Mouse (Mus musculus) embryo, embryonic 9.5 days (tissue): ENCODE measurements around the gene Adm.
"Not testable (repeated sequence)": the region's sequence is repeated elsewhere in the genome, so short reads cannot be mapped to it uniquely, and the experiment has no call there.

Source experiments
- DNase-seq: peaks from one replicate; pipeline ENCODE4 v3.0.0-alpha.2; 2017; ENCODE audit errors: extremely low spot score

Adm gene

GRCm38 (mm10) chr7:110627486-110628272 lies at the start of gene Adm:
Adm (plus strand) TSS chr7:110627661.
- peak; percentile 75 for DNase-seq

DNA sequence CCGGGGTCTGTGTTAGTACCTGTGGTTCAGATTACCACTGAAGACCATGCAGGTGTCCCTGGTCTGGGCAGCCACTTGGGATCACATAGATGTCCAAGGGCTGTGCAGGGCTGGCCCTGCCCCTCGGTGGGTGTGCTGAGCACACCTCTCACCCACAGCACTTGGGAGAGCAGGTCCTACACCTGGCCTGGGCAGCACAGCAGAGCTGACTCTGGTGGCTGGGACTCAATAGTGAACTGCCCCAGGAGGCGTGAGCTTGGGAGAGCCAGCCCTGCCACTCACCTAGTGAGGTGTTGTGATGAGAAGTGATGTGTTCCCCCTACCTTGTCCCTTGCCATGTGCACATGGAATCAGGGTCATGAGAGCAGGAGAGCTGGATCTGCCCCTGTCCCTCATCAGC lies 43.8 kb upstream of the Adm start:
- DNase-seq = no peak

- no peak for DNase-seq
Measured at GRCm38 (mm10) chr7:110584159-110584558, 43.3 kb upstream of the Adm start.

DNA sequence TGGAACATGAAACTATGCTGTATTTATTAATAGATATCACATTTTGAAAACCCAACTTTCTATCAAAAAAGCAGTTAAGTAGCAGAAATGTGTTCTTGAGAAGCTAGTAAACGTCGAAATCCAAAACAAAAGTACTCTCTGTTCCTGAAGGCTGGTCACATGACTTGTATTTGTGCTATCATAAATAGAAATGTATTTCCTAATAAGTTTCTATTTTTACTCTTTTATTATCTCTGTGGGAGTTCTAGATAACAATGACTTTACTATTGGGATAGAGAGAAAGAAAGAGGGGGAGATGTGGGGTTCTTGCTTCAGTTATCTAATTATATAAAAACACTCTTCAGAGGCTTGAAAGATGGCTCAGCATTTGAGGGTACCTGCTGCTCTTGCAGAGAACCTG lies 42.2 kb upstream of the Adm start:
- no peak for DNase-seq

DNA sequence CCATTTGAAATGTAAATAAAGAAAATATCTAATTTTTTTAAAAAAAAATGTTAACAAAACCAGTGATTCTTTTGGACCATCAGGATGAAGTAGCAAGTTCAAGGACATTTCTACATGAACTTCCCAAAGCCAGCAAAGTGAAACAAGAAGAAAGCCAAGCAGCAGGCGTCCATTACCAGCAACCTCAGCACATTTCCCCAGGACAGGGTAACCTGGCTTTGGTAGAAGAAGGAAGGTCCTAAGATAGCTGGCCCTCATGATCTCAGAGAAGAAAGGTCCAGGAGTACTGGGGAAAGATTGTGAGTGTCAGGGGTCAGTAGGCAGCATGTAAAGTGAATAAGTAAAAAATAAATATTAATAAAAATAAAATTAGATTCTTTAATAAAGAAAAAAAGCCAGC lies 39.7 kb upstream of the Adm start:
- no peak for DNase-seq

DNA sequence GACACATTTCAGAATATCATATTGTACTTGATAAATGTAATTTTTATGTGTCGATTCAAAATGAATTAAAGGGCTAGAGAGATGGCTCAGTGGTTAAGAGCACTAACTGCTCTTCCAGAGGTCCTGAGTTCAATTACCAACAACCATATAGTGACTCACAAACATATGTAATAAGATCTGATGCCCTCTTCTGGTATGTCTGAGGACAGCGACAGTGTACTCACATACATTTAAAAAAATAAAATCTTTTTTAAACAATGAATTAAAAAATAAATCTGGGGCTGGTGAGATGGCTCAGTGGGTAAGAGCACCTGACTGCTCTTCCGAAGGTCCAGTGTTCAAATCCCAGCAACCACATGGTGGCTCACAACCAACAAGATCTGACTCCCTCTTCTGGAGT lies 33.5 kb upstream of the Adm start:
- DNase-seq = not testable (repeated sequence)

DNA sequence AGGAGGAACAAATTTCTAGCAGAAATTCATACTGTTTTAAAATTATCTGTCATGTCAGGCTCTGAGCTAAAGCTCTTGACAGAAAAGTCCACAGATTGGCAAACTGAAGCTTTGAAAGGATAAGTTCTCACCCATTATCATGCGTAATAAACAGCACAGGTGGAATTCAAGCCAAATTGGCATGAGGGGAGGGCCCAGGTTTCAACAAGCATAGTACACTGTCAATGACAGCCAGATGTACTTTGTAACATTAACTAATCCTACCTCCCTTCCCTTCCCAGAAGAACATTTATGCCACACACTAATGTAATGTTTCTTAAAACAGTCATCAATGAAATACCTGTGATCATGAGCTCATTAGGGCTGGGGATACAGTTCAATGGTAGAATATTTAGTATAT lies 30.3 kb upstream of the Adm start:
- DNase-seq = no peak

DNA sequence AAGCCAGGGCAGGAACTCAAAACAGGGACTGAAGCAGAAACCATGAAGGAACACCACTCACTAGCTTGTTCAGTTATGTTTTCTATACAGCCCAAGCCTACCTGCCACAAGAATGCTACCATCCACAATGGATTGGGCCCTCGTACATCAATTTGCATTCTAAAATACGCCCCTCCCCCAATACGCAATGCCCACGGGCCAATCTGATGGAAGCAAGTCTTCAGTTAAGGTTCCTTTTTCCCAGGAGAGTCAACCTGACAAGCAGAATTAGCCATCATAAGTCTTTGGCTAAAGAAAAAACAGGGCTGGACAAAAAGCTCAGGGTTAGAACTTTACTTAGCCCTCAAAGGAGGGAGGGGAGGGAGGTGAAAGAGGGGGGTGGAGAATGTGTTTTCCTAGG lies 22.0 kb upstream of the Adm start:
- no peak for DNase-seq

DNA sequence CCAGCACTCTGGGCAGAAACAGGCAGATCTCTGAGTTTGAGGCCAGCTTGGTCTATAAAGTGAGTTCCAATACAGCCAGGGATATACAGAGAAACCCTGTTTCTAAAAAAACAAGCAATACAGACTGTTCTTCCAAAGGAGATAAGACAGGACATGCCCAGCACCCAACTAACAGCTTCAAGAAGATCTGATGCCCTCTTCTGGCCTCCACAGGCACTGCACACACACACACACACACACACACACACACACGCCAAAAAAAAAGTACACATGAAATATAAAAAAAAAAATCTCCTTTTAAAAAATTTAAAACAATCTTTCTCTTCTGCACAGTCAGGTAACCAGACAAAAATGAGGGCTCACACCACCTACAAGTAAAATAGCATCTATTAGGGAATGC lies 20.6 kb upstream of the Adm start:
- no peak for DNase-seq

DNA sequence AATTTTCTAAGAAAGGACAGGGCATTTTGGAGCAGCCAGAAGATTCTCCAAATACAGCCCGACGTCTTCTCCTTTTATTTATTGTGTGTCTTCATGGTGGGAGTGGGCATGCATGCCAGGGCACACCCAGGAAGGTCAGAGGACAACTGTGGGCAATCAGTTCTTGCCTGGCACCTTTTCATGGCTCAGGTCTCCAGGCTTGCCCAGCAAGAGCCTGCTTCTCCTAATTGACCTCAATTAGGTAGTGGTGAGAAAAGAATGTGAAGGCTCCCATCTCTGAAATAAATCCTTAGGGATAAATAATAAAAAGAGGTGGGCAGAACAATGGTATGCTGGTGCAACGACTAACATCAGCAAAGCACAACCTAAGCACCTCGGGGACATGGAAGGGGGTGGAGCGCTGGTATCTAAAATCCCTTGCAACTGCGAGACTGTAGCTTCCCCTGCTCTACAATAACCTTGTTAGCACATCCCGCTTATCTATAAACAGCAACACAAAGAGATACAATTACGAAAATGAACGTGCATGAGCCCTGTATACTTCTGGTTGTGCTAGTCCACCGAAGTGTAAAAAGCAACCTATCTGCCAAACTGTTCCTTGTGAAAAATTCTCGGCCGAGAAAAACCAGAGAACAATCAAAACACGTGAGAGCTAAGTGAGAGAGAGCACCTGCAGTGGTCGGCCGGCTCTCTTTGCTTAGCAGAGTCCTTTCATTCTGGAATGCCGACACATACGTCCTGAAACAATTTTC lies 13.9 kb upstream of the Adm start:
- no peak for DNase-seq

- DNase-seq = peak; percentile 94
Measured at GRCm38 (mm10) chr7:110614133-110615063, 13.1 kb upstream of the Adm start, which contains the start of gene Sbf2. Sbf2 (minus strand) TSS chr7:110614922.

DNA sequence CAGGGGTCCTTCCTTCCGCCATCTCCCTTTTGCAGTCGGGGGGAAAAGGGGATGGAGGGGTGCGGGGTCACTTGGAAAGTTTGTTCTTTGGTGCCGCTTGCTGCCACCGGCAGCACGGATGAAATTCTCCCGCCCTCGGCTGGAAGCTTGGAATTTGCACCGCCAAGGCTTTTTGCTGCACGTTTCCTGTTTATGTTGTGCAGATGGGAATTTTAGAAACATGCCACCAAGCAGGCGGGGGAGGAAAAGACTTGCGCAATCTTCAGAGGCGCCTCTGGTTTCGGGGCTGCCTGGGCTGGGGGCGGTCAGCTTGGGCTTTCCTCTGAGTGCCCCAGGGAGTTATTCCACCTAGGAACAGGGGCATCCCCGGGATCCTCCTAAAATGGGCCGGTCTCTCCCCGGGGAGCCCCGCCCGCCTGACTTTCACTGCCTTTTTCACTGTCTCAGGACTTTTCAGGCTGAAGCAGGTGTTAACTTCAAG lies 12.3 kb upstream of the Adm start:
- DNase-seq = no peak

- DNase-seq = peak; percentile 29
Measured at GRCm38 (mm10) chr7:110615792-110616191, 11.7 kb upstream of the Adm start.

DNA sequence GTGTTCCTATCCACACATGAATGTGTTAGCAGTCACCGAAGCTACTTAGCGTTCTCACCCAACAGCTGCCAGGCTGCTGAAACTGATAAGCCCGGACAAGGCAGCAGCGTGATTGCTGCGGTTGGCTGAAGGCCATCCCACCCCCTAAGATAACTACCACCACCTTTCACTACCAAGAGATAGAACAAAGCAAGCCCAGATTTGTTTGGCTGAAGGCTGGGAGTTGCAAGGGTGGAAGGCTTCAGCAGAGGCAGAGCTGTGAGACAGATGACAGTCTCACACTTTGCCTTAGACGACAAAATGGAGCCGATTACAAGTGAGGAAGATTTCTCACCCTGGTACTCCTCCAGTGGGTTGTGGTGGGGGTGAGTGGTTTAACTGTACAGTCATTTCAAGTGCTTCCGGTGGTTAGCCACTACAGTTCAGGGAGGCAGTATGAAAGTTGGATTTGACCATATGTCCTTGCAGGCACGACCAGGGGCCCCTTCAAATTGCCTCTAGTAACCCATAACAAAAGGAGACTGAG lies 8.3 kb upstream of the Adm start:
- DNase-seq = no peak

- no peak for DNase-seq
Measured at GRCm38 (mm10) chr7:110624067-110624466, 3.4 kb upstream of the Adm start.

DNA sequence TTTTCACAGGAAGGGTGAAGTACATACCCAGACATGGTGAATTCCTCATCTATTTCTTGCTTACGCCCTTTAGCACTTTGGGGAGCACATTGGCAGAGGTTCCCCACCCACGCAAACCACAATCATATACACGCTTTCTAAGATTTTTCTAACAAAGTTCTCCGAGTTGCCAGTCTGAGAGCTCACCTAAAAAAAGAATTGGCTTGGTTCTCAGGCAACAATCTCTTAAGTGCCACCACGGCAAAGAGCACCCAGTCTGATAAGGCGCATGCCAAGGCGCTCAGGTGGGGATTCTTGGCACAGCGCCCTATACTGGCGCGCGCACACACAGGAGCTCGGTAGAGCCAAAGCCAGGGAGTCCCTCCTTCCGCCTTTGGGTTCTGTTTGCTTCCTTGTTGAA lies 2.5 kb upstream of the Adm start:
- no peak for DNase-seq

DNA sequence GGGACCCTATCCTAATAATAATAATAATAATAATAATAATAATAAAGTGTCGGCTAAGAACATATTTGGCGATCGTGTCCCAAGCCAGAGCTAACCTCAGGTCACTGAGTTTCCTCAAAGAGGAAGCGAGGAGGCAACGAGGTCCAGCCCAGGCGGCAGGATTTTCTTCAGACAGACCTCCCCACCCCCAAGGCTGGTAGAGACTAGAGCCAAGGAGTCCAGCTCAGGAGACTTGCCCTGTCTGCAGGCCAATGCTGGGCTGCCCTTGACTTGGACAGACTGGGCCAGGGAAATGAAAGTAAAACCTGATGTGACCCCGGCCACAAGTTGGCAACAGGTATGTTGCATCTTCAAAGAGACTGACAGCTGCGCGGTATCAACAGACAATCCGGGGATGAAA lies 2.0 kb upstream of the Adm start:
- DNase-seq = no peak

DNA sequence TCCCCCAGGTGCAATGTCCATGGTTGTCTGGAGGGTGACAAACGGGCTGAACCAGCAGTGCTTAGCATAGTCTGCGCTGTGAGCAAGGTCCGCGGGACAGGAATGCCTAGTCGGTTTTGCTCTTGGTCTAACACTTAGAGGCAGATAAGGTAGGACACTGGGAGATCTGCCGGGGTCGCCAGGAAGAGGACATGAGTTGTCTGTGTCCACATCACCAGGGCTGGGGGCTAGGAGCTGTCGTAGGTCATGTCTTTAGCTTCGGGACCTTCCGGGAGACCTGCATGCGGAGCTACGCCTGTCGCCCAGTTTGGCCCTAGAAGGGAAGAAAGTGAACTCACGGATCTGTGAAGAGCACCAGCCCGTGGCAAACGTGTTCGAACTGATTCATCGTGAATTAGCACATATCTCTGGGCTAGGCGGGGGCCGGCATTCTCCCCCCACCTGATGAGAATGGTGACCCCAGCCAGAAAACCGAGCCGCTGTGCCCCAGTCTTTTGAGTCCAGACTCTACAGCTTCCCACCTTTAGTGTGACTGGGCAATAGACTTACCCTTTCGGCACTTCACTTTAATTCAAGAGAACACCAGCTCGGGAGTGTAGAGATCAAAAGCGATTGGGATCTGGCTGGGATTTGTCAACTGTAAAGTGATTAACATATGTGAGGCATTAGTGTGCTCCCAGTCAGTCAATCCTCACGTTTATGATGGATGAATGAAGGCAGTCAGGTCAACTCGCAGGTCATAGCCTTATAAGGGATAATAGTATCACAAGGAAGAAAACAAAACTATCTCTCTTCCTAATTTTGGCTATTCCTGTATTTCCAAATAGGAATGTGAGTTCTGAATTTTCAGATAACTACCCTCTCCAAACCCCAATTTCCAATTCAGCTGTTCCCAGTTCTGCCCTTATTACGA lies 1.0 kb upstream of the Adm start:
- peak; percentile 33 for DNase-seq

DNA sequence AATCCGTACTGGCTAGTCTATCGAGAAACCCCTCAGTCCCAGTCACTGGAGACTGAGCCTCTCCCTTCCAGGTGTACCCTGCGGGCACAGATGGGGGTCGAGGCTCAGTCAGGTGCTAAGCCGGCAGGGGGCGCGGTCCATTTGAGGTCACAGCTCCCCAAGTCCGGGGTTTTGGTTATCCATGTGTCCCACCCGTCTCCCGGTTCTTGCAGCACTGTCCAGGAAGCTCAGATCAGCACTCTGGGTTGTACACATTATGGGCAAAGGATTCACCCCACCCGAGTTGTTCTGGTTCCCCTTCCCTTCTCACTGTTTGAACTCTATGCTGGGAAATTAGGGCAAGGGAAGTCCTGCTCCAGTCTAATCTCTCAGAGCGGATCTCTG lies 370 bp upstream of the Adm start:
- no peak for DNase-seq

- peak; percentile 29 for DNase-seq
Measured at GRCm38 (mm10) chr7:110628273-110628600, 776 bp downstream of the Adm start.
